Mouse (Mus musculus) neural tube, embryonic 13.5 days (tissue): ENCODE measurements at regions not wholly inside any gene's neighbourhood (a gene's known extent, or its start where the extent isn't known, plus 50 kb on each side); places are given as distances from the start of the nearest gene placed in this dataset.

Experiments used
- ATAC-seq: fragments of 200-750 bp; cut with Nextera tagmentation; 2 replicates; pipeline ENCODE4 v1.8.0; 2017; ENCODE audit warnings: low read depth, mild to moderate bottlenecking, moderate TSS enrichment, moderate library complexity
- H3K27ac ChIP-seq: fragments of 300-500 bp; sonication (generic); replicated peaks from 2 replicates; pipeline ENCODE4 v1.5.1; 2015; ENCODE audit warnings: moderate library complexity, mild to moderate bottlenecking, inconsistent platforms
- H3K27me3 ChIP-seq: fragments of 300-500 bp; sonication (generic); 2 replicates; pipeline ENCODE4 v1.6.1; 2015; ENCODE audit warnings: mild to moderate bottlenecking, inconsistent platforms
- H3K36me3 ChIP-seq: fragments of 300-500 bp; sonication (generic); 2 replicates; pipeline ENCODE4 v1.6.1; 2015; ENCODE audit warnings: mild to moderate bottlenecking, inconsistent platforms
- H3K4me1 ChIP-seq: fragments of 300-500 bp; sonication (generic); replicated peaks from 2 replicates; pipeline ENCODE4 v1.6.1; 2015; ENCODE audit warnings: inconsistent platforms
- H3K4me2 ChIP-seq: fragments of 300-500 bp; sonication (generic); 2 replicates; pipeline ENCODE4 v1.6.1; 2015; ENCODE audit warnings: inconsistent platforms, mild to moderate bottlenecking, moderate library complexity
- H3K4me3 ChIP-seq: fragments of 300-500 bp; sonication (generic); 2 replicates; pipeline ENCODE4 v1.5.1; 2015; ENCODE audit warnings: mild to moderate bottlenecking, inconsistent platforms
- H3K9ac ChIP-seq: fragments of 300-500 bp; sonication (generic); 2 replicates; pipeline ENCODE4 v1.6.1; 2015; ENCODE audit warnings: moderate library complexity, mild to moderate bottlenecking, inconsistent platforms
- H3K9me3 ChIP-seq: fragments of 300-500 bp; sonication (generic); 2 replicates; pipeline ENCODE4 v1.6.1; 2016; ENCODE audit warnings: inconsistent platforms
- WGBS: fragments of 180-500 bp; shearing (Covaris S2); methylation state at CpG from one replicate; pipeline ENCODE4 v1.1.7; 2015; 5-methylcytosine and 5-hydroxymethylcytosine counted together

GRCm38 (mm10) chr10:66351036-66351435 is 744.9 kb upstream of the Jmjd1c start:
- 85% methylated on average over 1 of the region's 1 CpGs for WGBS
- Histone ChIP-seq H3K9me3 (no peaks in the 10 kb centered on the region), H3K4me3 (no peak overlapping the region), H3K27me3 (no peaks in the 10 kb centered on the region), H3K36me3 (no peaks in the 10 kb centered on the region), H3K27ac (no peak overlapping the region), H3K4me1 (no peaks in the 10 kb centered on the region), H3K4me2 (no peak overlapping the region), H3K9ac (no peak overlapping the region)
- no peak for ATAC-seq

- Histone ChIP-seq H3K36me3 (no peaks in the 10 kb centered on the region), H3K9me3 (no peaks in the 10 kb centered on the region), H3K4me2 (no peak overlapping the region), H3K4me1 (no peaks in the 10 kb centered on the region), H3K27me3 (no peaks in the 10 kb centered on the region), H3K9ac (no peak overlapping the region), H3K27ac (no peak overlapping the region), H3K4me3 (no peak overlapping the region)
- no peak for ATAC-seq
- 84% methylated on average over 1 of the region's 1 CpGs for WGBS
Observed at GRCm38 (mm10) chr10:66354072-66354471, 741.9 kb upstream of the Jmjd1c start.

- H3K4me2 ChIP-seq = no peak overlapping the region
- WGBS = 58% methylated on average over 2 of the region's 2 CpGs
- H3K27ac ChIP-seq = no peak overlapping the region
- H3K4me1 ChIP-seq = no peaks in the 10 kb centered on the region
- no peak for ATAC-seq
- no peak overlapping the region for H3K4me3 ChIP-seq
- no peaks in the 10 kb centered on the region for H3K36me3 ChIP-seq
- no peak overlapping the region for H3K9ac ChIP-seq
- H3K27me3 ChIP-seq = no peaks in the 10 kb centered on the region
- H3K9me3 ChIP-seq = no peaks in the 10 kb centered on the region
Observed at GRCm38 (mm10) chr10:66354986-66355385, 740.9 kb upstream of the Jmjd1c start.

GRCm38 (mm10) chr10:66357736-66358135 is 738.2 kb upstream of the Jmjd1c start:
- H3K9ac ChIP-seq = no peak overlapping the region
- no peak overlapping the region for H3K4me3 ChIP-seq
- H3K4me1 ChIP-seq = no peaks in the 10 kb centered on the region
- H3K27me3 ChIP-seq = no peaks in the 10 kb centered on the region
- H3K36me3 ChIP-seq = no peaks in the 10 kb centered on the region
- no peaks in the 10 kb centered on the region for H3K9me3 ChIP-seq
- WGBS = 80% methylated on average over 9 of the region's 9 CpGs
- no peak for ATAC-seq
- no peak overlapping the region for H3K27ac ChIP-seq
- no peak overlapping the region for H3K4me2 ChIP-seq

- H3K27ac ChIP-seq = no peak overlapping the region
- H3K27me3 ChIP-seq = no peaks in the 10 kb centered on the region
- H3K4me1 ChIP-seq = no peaks in the 10 kb centered on the region
- no peaks in the 10 kb centered on the region for H3K36me3 ChIP-seq
- H3K9ac ChIP-seq = no peak overlapping the region
- H3K9me3 ChIP-seq = no peaks in the 10 kb centered on the region
- 65% methylated on average over 3 of the region's 3 CpGs for WGBS
- no peak overlapping the region for H3K4me3 ChIP-seq
- no peak overlapping the region for H3K4me2 ChIP-seq
- no peak for ATAC-seq
Observed at GRCm38 (mm10) chr10:66370096-66370495, 725.8 kb upstream of the Jmjd1c start.

- no peaks in the 10 kb centered on the region for H3K27me3 ChIP-seq
- WGBS = 74% methylated on average over 2 of the region's 2 CpGs
- H3K27ac ChIP-seq = no peak overlapping the region
- H3K4me2 ChIP-seq = no peak overlapping the region
- no peak overlapping the region for H3K9ac ChIP-seq
- H3K9me3 ChIP-seq = no peaks in the 10 kb centered on the region
- no peaks in the 10 kb centered on the region for H3K4me1 ChIP-seq
- H3K36me3 ChIP-seq = no peaks in the 10 kb centered on the region
- H3K4me3 ChIP-seq = no peak overlapping the region
- no peak for ATAC-seq
Observed at GRCm38 (mm10) chr10:66371756-66372155, 724.2 kb upstream of the Jmjd1c start.
